Mouse (Mus musculus) intestine, embryonic 15.5 days (tissue): ENCODE results near the gene 4930564D02Rik. TPM values are rescaled to one million over a fixed set of nuclear protein-coding genes. Genes with fewer than 3 reads are reported as not detected.

ENCODE experiments used
- polyA plus RNA-seq: library from polyadenylated mRNA; unstranded; fragments of >200 nt; fragmentation: Nextera tagmentation; extraction: Ambion mirVana; gene quantifications from 2 replicates; pipeline ENCODE4 v1.2.1, GENCODE M21; 2015

4930564D02Rik gene
- polyA plus RNA-seq, 1 experiment from 2014 or later = not detected

Other genes with a start within 250 kb of the 4930564D02Rik start
- 129 and 133 TPM in 2 replicates for gene Mov10, start 248.3 kb upstream of the 4930564D02Rik start, polyA plus RNA-seq
- 35.9 and 36.8 TPM in 2 replicates for gene St7l, start 202.8 kb upstream of the 4930564D02Rik start, polyA plus RNA-seq
- 186 and 196 TPM in 2 replicates for gene Capza1, start 202.3 kb upstream of the 4930564D02Rik start, polyA plus RNA-seq
- gene Wnt2b, start 104.9 kb upstream of the 4930564D02Rik start, polyA plus RNA-seq = 1.8 TPM in 2 replicates
- 18.8 and 21.9 TPM in 2 replicates for gene Cttnbp2nl, start 13.7 kb upstream of the 4930564D02Rik start, polyA plus RNA-seq